Mouse (Mus musculus) liver, embryonic 15.5 days (tissue): ENCODE data around the gene Fgfr2. TPM values are rescaled to one million over a fixed set of nuclear protein-coding genes. Genes with fewer than 3 reads are reported as not detected.

ENCODE experiments used
- ATAC-seq: fragments of 200-750 bp; cut with Nextera tagmentation; 2 replicates; pipeline ENCODE4 v1.8.0; 2017; ENCODE audit warnings: moderate number of reproducible peaks, mild to moderate bottlenecking, moderate library complexity; ENCODE audit not compliant: insufficient read depth
- H3K27ac ChIP-seq: fragments of 300-500 bp; sonication (generic); replicated peaks from 2 replicates; pipeline ENCODE4 v1.5.1; 2015; ENCODE audit warnings: mild to moderate bottlenecking, inconsistent platforms
- H3K27me3 ChIP-seq: fragments of 300-500 bp; sonication (generic); 2 replicates; pipeline ENCODE4 v1.6.1; 2015; ENCODE audit warnings: mild to moderate bottlenecking, inconsistent platforms
- H3K36me3 ChIP-seq: fragments of 300-500 bp; sonication (generic); replicated peaks from 2 replicates; pipeline ENCODE4 v1.6.1; 2015; ENCODE audit warnings: moderate library complexity, mild to moderate bottlenecking, inconsistent platforms
- H3K4me1 ChIP-seq: fragments of 300-500 bp; sonication (generic); replicated peaks from 2 replicates; pipeline ENCODE4 v1.6.1; 2015; ENCODE audit warnings: inconsistent platforms
- H3K4me2 ChIP-seq: fragments of 300-500 bp; sonication (generic); 2 replicates; pipeline ENCODE4 v1.6.1; 2015; ENCODE audit warnings: moderate library complexity, mild to moderate bottlenecking, inconsistent platforms
- H3K4me3 ChIP-seq: fragments of 300-500 bp; sonication (generic); replicated peaks from 2 replicates; pipeline ENCODE4 v1.5.1; 2015; ENCODE audit warnings: mild to moderate bottlenecking, inconsistent platforms
- H3K9ac ChIP-seq: fragments of 300-500 bp; sonication (generic); 2 replicates; pipeline ENCODE4 v1.6.1; 2015; ENCODE audit warnings: moderate library complexity, mild to moderate bottlenecking, inconsistent platforms
- H3K9me3 ChIP-seq: fragments of 300-500 bp; sonication (generic); replicated peaks from 2 replicates; pipeline ENCODE4 v1.6.1; 2016; ENCODE audit warnings: inconsistent platforms
- WGBS: fragments of 180-500 bp; shearing (Covaris S2); methylation state at CpG from one replicate; pipeline ENCODE4 v1.1.7; 2015; ENCODE audit warnings: mixed read lengths; ENCODE audit not compliant: insufficient replicate concordance; 5-methylcytosine and 5-hydroxymethylcytosine counted together
- polyA plus RNA-seq: library from polyadenylated mRNA; unstranded; fragments of >200 nt; fragmentation: Nextera tagmentation; extraction: Ambion mirVana; gene quantifications from 2 replicates; pipeline ENCODE4 v1.2.1, GENCODE M21; 2015

Gene Fgfr2
- polyA plus RNA-seq, 1 experiment from 2014 or later, result 10.5 TPM

GRCm38 (mm10) chr7:132198806-132199205 is 924.3 kb downstream of the Fgfr2 start:
- H3K4me3 ChIP-seq, result no peak overlapping the region
- no peaks in the 10 kb centered on the region for H3K4me1 ChIP-seq
- H3K9ac ChIP-seq, result no peak overlapping the region
- no peak overlapping the region for H3K4me2 ChIP-seq
- no peak overlapping the region for H3K27ac ChIP-seq
- 72% methylated on average over 1 of the region's 1 CpGs for WGBS
- no peaks in the 10 kb centered on the region for H3K36me3 ChIP-seq
- H3K9me3 ChIP-seq, result no peaks in the 10 kb centered on the region
- ATAC-seq, result no peak
- H3K27me3 ChIP-seq, result no peaks in the 10 kb centered on the region; the same call in 1 of the 2 replicates

DNA sequence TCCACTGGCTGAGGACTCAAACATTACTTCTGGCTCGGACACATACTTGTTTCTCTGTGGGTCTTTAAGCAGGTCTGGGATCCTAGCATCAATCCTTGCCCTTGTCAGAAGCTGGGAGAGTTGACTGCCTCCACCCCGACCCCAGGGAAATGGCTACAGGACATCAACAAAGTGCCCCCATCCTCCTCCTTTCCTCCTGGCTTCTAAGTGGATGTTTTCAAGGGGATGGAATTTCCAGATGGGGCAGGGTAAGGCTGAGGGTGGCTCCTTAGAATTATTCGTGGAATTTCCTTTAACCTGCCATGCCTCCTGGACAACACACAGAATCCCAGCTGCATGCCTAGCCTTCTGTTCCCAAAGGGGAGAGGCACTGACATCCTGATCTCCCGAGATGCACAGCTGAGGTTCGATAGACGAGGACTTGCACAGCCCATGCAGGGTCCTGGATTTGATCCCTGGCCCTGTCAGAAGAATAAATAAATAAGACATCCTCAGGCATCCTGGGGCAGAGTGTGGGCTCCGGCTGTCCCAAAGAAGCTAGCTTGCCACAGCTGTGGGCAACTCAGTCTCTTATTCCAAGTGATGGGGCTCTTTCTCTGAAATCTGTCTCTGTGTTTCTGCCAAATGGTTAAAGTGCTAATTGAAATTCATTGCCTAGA is 925.2 kb downstream of the Fgfr2 start:
- H3K27me3 ChIP-seq, result no peaks in the 10 kb centered on the region; the same call in 1 of the 2 replicates
- ATAC-seq, result no peak
- WGBS, result 24% methylated on average over 7 of the region's 7 CpGs
- H3K4me1 ChIP-seq, result no peaks in the 10 kb centered on the region
- no peak overlapping the region for H3K27ac ChIP-seq
- no peaks in the 10 kb centered on the region for H3K36me3 ChIP-seq
- no peaks in the 10 kb centered on the region for H3K9me3 ChIP-seq
- no peak overlapping the region for H3K4me2 ChIP-seq
- no peak overlapping the region for H3K4me3 ChIP-seq
- no peak overlapping the region for H3K9ac ChIP-seq

GRCm38 (mm10) chr7:132196581-132196980 is 926.6 kb downstream of the Fgfr2 start:
- Histone ChIP-seq H3K4me2 (no peak overlapping the region), H3K27ac (no peak overlapping the region), H3K27me3 (no peaks in the 10 kb centered on the region; the same call in 1 of the 2 replicates), H3K9me3 (no peaks in the 10 kb centered on the region), H3K36me3 (no peaks in the 10 kb centered on the region), H3K9ac (no peak overlapping the region), H3K4me3 (no peak overlapping the region), H3K4me1 (no peaks in the 10 kb centered on the region)
- 65% methylated on average over 1 of the region's 1 CpGs for WGBS
- no peak for ATAC-seq

- 72% methylated on average over 2 of the region's 2 CpGs for WGBS
- no peak overlapping the region for H3K9ac ChIP-seq
- no peak for ATAC-seq
- H3K9me3 ChIP-seq, result no peaks in the 10 kb centered on the region
- H3K27me3 ChIP-seq, result no peaks in the 10 kb centered on the region
- no peak overlapping the region for H3K4me3 ChIP-seq
- H3K4me2 ChIP-seq, result no peak overlapping the region
- H3K36me3 ChIP-seq, result no peaks in the 10 kb centered on the region
- no peaks in the 10 kb centered on the region for H3K4me1 ChIP-seq
- H3K27ac ChIP-seq, result no peak overlapping the region
Measured at GRCm38 (mm10) chr7:132193606-132194005, 929.5 kb downstream of the Fgfr2 start.

- Histone ChIP-seq H3K36me3 (no peaks in the 10 kb centered on the region), H3K9ac (no peak overlapping the region), H3K4me2 (no peak overlapping the region), H3K9me3 (no peaks in the 10 kb centered on the region), H3K4me3 (no peak overlapping the region), H3K27me3 (no peaks in the 10 kb centered on the region), H3K27ac (no peak overlapping the region), H3K4me1 (no peaks in the 10 kb centered on the region)
- no peak for ATAC-seq
- 55% methylated on average over 3 of the region's 3 CpGs for WGBS
Measured at GRCm38 (mm10) chr7:132187456-132187855, 935.7 kb downstream of the Fgfr2 start.

DNA sequence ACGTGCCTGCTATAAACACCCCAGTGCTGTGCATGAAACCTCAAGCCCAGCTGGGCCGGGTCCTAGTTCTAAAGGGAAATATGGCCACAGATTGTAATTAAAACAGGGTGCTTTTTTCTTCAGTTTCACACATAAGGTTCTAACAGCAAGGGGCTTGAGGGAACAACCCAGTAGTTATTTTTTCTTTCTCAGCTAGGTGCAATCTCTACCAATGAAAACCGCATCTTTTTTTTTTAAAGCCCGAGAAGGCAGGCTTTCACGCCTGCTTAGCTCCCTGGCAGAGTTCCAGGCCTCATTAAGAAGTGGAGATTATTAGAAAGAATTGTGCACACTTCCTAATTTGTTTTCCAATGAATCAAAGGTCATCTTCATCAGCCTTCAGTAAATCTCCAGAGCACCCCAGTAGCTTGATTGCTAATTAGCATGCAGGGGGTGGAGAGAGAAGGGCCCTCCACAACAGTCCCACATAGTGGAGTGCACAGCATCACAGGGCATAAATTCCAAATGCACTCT is 939.2 kb downstream of the Fgfr2 start:
- Histone ChIP-seq H3K9me3 (no peaks in the 10 kb centered on the region), H3K4me3 (no peak overlapping the region), H3K4me1 (no peaks in the 10 kb centered on the region), H3K36me3 (no peaks in the 10 kb centered on the region), H3K27me3 (no peaks in the 10 kb centered on the region), H3K9ac (no peak overlapping the region), H3K27ac (no peak overlapping the region), H3K4me2 (no peak overlapping the region)
- ATAC-seq, result no peak
- 57% methylated on average over 5 of the region's 5 CpGs for WGBS

- no peaks in the 10 kb centered on the region for H3K36me3 ChIP-seq
- H3K9ac ChIP-seq, result no peak overlapping the region
- WGBS, result 57% methylated on average over 4 of the region's 4 CpGs
- no peak overlapping the region for H3K4me3 ChIP-seq
- H3K9me3 ChIP-seq, result no peaks in the 10 kb centered on the region
- H3K4me1 ChIP-seq, result no peaks in the 10 kb centered on the region
- H3K27ac ChIP-seq, result no peak overlapping the region
- H3K27me3 ChIP-seq, result no peaks in the 10 kb centered on the region
- H3K4me2 ChIP-seq, result no peak overlapping the region
- ATAC-seq, result no peak
Measured at GRCm38 (mm10) chr7:132181586-132182198, 941.5 kb downstream of the Fgfr2 start.

- Histone ChIP-seq H3K9ac (no peak overlapping the region), H3K4me3 (no peak overlapping the region), H3K27me3 (no peaks in the 10 kb centered on the region), H3K27ac (no peak overlapping the region), H3K9me3 (no peaks in the 10 kb centered on the region), H3K36me3 (no peaks in the 10 kb centered on the region), H3K4me1 (no peaks in the 10 kb centered on the region), H3K4me2 (no peak overlapping the region)
- ATAC-seq, result no peak
- WGBS, result 63% methylated on average over 3 of the region's 3 CpGs
Measured at GRCm38 (mm10) chr7:132181042-132181441, 942.1 kb downstream of the Fgfr2 start.

DNA sequence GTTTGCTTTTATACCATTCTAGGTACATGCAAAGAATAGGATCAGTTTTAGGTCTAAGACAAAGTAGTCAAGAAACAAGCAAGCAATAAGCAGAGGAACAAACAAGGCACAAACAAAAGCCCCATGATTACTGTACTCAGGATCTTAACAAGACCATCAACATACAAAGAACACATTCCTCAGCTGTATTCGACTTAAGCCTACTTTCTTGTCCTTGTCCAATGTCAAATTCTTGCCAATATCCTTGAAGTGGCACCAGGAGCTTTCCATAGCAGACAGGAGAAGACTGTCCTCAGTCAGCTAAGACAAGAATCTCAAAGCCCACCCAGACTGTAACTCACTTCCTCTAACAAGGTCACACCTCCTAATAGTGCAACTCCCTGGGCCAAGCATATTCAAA is 944.1 kb downstream of the Fgfr2 start:
- H3K36me3 ChIP-seq, result no peaks in the 10 kb centered on the region
- no peaks in the 10 kb centered on the region for H3K27me3 ChIP-seq
- H3K9ac ChIP-seq, result no peak overlapping the region
- H3K9me3 ChIP-seq, result no peaks in the 10 kb centered on the region
- no peak overlapping the region for H3K4me2 ChIP-seq
- WGBS, result 21% methylated on average over 1 of the region's 1 CpGs
- H3K4me3 ChIP-seq, result no peak overlapping the region
- H3K27ac ChIP-seq, result no peak overlapping the region
- no peak for ATAC-seq
- H3K4me1 ChIP-seq, result no peaks in the 10 kb centered on the region

GRCm38 (mm10) chr7:132174787-132175186 is 948.4 kb downstream of the Fgfr2 start:
- ATAC-seq, result no peak
- no peaks in the 10 kb centered on the region for H3K9me3 ChIP-seq
- no peaks in the 10 kb centered on the region for H3K36me3 ChIP-seq
- H3K27me3 ChIP-seq, result no peaks in the 10 kb centered on the region
- no peak overlapping the region for H3K4me3 ChIP-seq
- H3K9ac ChIP-seq, result no peak overlapping the region
- no peaks in the 10 kb centered on the region for H3K4me1 ChIP-seq
- no peak overlapping the region for H3K4me2 ChIP-seq
- H3K27ac ChIP-seq, result no peak overlapping the region
- 63% methylated on average over 5 of the region's 5 CpGs for WGBS

GRCm38 (mm10) chr7:132174296-132174695 is 948.9 kb downstream of the Fgfr2 start:
- WGBS, result 62% methylated on average over 2 of the region's 2 CpGs
- H3K36me3 ChIP-seq, result no peaks in the 10 kb centered on the region
- no peak for ATAC-seq

More at GRCm38 (mm10) chr7:132174296-132174695, 948.9 kb downstream of the Fgfr2 start:
- no peaks in the 10 kb centered on the region for H3K27me3 ChIP-seq
- no peak overlapping the region for H3K9ac ChIP-seq
- no peak overlapping the region for H3K4me3 ChIP-seq
- no peaks in the 10 kb centered on the region for H3K9me3 ChIP-seq
- H3K27ac ChIP-seq, result no peak overlapping the region
- H3K4me1 ChIP-seq, result no peaks in the 10 kb centered on the region
- no peak overlapping the region for H3K4me2 ChIP-seq
